In the genomic region with DNA sequence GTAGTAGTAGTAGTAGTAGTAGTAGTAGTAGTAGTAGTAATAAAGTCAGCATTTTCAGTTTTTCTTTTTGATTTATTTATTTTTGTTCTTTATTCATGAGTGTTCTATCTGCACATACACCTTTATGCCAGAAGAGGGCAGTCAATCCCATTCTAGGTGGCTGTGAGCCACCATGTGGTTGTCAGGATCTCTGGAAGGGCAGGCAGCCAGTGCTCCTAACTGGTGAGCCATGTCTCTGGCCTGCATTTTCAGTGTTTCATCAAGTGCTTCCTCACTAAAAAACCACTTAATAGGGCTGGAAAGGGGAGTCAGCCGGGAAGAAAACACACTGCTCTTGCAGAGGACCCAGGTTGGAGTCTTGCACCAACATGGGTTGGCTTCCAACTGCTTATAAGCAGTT, we compare ENCODE assay signal across 7 mouse cellular contexts. TPM values are rescaled to one million over a fixed set of nuclear protein-coding genes. Genes with fewer than 3 reads are reported as not detected.
DNase-seq lines count a peak whose midpoint lies in the region; ATAC-seq and TF ChIP-seq lines count a peak whose summit lies in the region.

No protein-coding gene starts in this region.

- no peak overlapping the region for H3K4me2 ChIP-seq in liver, embryonic 16.5 days (ENCODE audit: low read depth, low read length)

- 12% methylated on average over 1 of the region's 1 CpGs for WGBS in liver, embryonic 16.5 days (ENCODE audit: insufficient replicate concordance)

- TF ChIP-seq POLR2A in MEL (IDR thresholded peaks at IDR 0.05; ENCODE audit: control insufficient read depth in 1 of 2, insufficient read depth in 1 of 2, low read depth in 1 of 2, low read length in 2 of 2, poor library complexity in 1 of 2): no peak

- H3K9me3 ChIP-seq in MEL (replicated peaks; ENCODE audit: insufficient read depth, low read length): no peaks in the 10 kb centered on the region
- H3K9me3 ChIP-seq in liver, embryonic 16.5 days (replicated peaks; ENCODE audit: control insufficient read depth, low read length): no peaks in the 10 kb centered on the region

- no peak for TF ChIP-seq EP300 in MEL (IDR thresholded peaks at IDR 0.05; ENCODE audit: low read depth in 1 of 2, low read length in 2 of 2)

- 0 out of 2 replicates have a peak, but pooled peaks have one; percentile 24 for ATAC-seq in liver, embryonic 16.5 days (ENCODE audit: low read depth)

- peak; percentile 76 to 91 (median 79) for TF ChIP-seq CTCF in MEL (IDR thresholded peaks at IDR 0.05 in 2 of 3, conservative IDR thresholded peaks at IDR 0.05 in 1 of 3; ENCODE audit: control insufficient read depth in 1 of 3, insufficient read depth in 1 of 3, low read depth in 2 of 3, low read length in 3 of 3, poor library complexity in 1 of 3, severe bottlenecking in 1 of 3)

- no peak overlapping the region for H3K4me3 ChIP-seq in MEL (ENCODE audit: control insufficient read depth in 1 of 2, insufficient read depth in 1 of 2, low read depth in 2 of 2, low read length in 2 of 2)
- H3K4me3 ChIP-seq in liver, embryonic 16.5 days (ENCODE audit: low read depth, low read length): no peak overlapping the region

- peaks cover 0 to 3% of the 10 kb centered on the region in 2 experiments; a peak in 1 of 4 replicates for H3K4me1 ChIP-seq in MEL (ENCODE audit: control insufficient read depth in 1 of 2, insufficient read depth in 2 of 2, low read length in 2 of 2)
- 0 out of 2 replicates have a peak, but pooled peaks cover 2% of the 10 kb centered on the region for H3K4me1 ChIP-seq in liver, embryonic 16.5 days (ENCODE audit: control insufficient read depth, low read depth, low read length)

- no peaks in the 10 kb centered on the region for H3K27me3 ChIP-seq in MEL (ENCODE audit: control insufficient read depth in 1 of 2, insufficient read depth in 2 of 2, low read length in 2 of 2)
- no peaks in the 10 kb centered on the region for H3K27me3 ChIP-seq in liver, embryonic 16.5 days (ENCODE audit: control insufficient read depth, insufficient read depth, low read depth, low read length)

- H3K36me3 ChIP-seq in MEL (ENCODE audit: control insufficient read depth in 1 of 2, insufficient read depth in 2 of 2, low read length in 2 of 2): no peaks in the 10 kb centered on the region
- H3K36me3 ChIP-seq in liver, embryonic 16.5 days (ENCODE audit: control insufficient read depth, insufficient read depth): no peaks in the 10 kb centered on the region

- peak; percentile 54 for DNase-seq in CD4-positive helper T cell, adult 2 months (ENCODE audit: low read depth, low spot score)
- peak; percentile 87 for DNase-seq in MEL (ENCODE audit: low read depth, low spot score)
- peak; percentile 80 for DNase-seq in cerebellum, adult 9-11 months
- DNase-seq in gastrocnemius, adult 8-10 months (ENCODE audit: low spot score in 2 of 2): peak; percentile 49 to 74
- peak; percentile 59 to 69 for DNase-seq in kidney, adult 8-10 months
- peak; percentile 60 for DNase-seq in retina, adult 2 months (ENCODE audit: low read depth, low spot score)

- TF ChIP-seq RAD21 in MEL (IDR thresholded peaks at IDR 0.05; ENCODE audit: low read depth, low read length): peak; percentile 54

- no peak overlapping the region for H3K9ac ChIP-seq in MEL (ENCODE audit: control insufficient read depth, low read depth, low read length, poor library complexity, severe bottlenecking)
- no peak overlapping the region for H3K9ac ChIP-seq in liver, embryonic 16.5 days (ENCODE audit: low read depth, low read length)

- H3K27ac ChIP-seq in MEL (ENCODE audit: control insufficient read depth, low read depth, low read length): no peak overlapping the region
- no peak overlapping the region for H3K27ac ChIP-seq in liver, embryonic 16.5 days (ENCODE audit: low read length)

- H3K79me2 ChIP-seq in MEL (ENCODE audit: control insufficient read depth, insufficient read depth, low read length, poor library complexity): no peaks in the 10 kb centered on the region; the same call in 1 of the 2 replicates

TF ChIP-seq in MEL, 35 proteins besides CTCF, POLR2A, EP300 and RAD21:
- no peak for TF ChIP-seq UBTF (IDR thresholded peaks at IDR 0.05; ENCODE audit: borderline replicate concordance, insufficient read depth, low read depth, low read length)
- no peak for TF ChIP-seq USF2 (IDR thresholded peaks at IDR 0.05; ENCODE audit: borderline replicate concordance in 1 of 2, insufficient read depth in 1 of 2, low read depth in 1 of 2, low read length in 2 of 2)
- TF ChIP-seq KAT2A (conservative IDR thresholded peaks at IDR 0.05; ENCODE audit: low read depth, low read length): no peak
- peak; percentile 98 for TF ChIP-seq MYC (IDR thresholded peaks at IDR 0.05; ENCODE audit: low read depth, low read length)
- no peak for TF ChIP-seq E2F4 (IDR thresholded peaks at IDR 0.05; ENCODE audit: borderline replicate concordance, low read depth, low read length)
- TF ChIP-seq SIN3A (IDR thresholded peaks at IDR 0.05; ENCODE audit: low read length): peak; percentile 59
- TF ChIP-seq ELF1 (IDR thresholded peaks at IDR 0.05; ENCODE audit: low read depth, low read length): no peak
- TF ChIP-seq MAFK (IDR thresholded peaks at IDR 0.05; ENCODE audit: borderline replicate concordance, low read depth, low read length): no peak
- TF ChIP-seq ZC3H11A (IDR thresholded peaks at IDR 0.05; ENCODE audit: low read depth, low read length): peak; percentile 52
- TF ChIP-seq ZKSCAN1 (IDR thresholded peaks at IDR 0.05; ENCODE audit: low read depth, low read length): no peak
- TF ChIP-seq POLR2AphosphoS2 (IDR thresholded peaks at IDR 0.05; ENCODE audit: low read length): no peak
- no peak for TF ChIP-seq MAZ (IDR thresholded peaks at IDR 0.05; ENCODE audit: low read depth, low read length)
- no peak for TF ChIP-seq USF1 (IDR thresholded peaks at IDR 0.05; ENCODE audit: low read depth, low read length)
- TF ChIP-seq BHLHE40 (IDR thresholded peaks at IDR 0.05; ENCODE audit: borderline replicate concordance, low read depth, low read length): no peak
- 0 out of 2 replicates have a peak, but pooled peaks have one; percentile 13 for TF ChIP-seq TBP (IDR thresholded peaks at IDR 0.05; ENCODE audit: low read depth, low read length)
- no peak for TF ChIP-seq POLR2AphosphoS5 (IDR thresholded peaks at IDR 0.05; ENCODE audit: borderline replicate concordance, low read depth, low read length)
- no peak for TF ChIP-seq ETS1 (IDR thresholded peaks at IDR 0.05; ENCODE audit: low read depth, low read length)
- TF ChIP-seq MAX (IDR thresholded peaks at IDR 0.05; ENCODE audit: low read length): no peak
- no peak for TF ChIP-seq GABPA (IDR thresholded peaks at IDR 0.05; ENCODE audit: low read depth, low read length)
- peak; percentile 74; the same call in 1 of the 2 replicates for TF ChIP-seq MXI1 (IDR thresholded peaks at IDR 0.05; ENCODE audit: low read depth, low read length)
- peak; percentile 77 for TF ChIP-seq SMC3 (IDR thresholded peaks at IDR 0.05; ENCODE audit: low read depth, low read length)
- TF ChIP-seq HCFC1 (IDR thresholded peaks at IDR 0.05; ENCODE audit: low read depth, low read length): 0 out of 2 replicates have a peak, but pooled peaks have one; percentile 9
- TF ChIP-seq NRF1 (IDR thresholded peaks at IDR 0.05; ENCODE audit: insufficient read depth, low read depth, low read length, poor library complexity, severe bottlenecking): no peak
- TF ChIP-seq CHD1 (IDR thresholded peaks at IDR 0.05; ENCODE audit: low read depth, low read length): no peak
- TF ChIP-seq MEF2A (IDR thresholded peaks at IDR 0.05; ENCODE audit: extremely low read depth, insufficient replicate concordance, low read depth, low read length, poor library complexity, severe bottlenecking): no peak

RNA-seq across cellular contexts. Expression of gene Arl3, which starts 10.9 kb away (rescaled TPM):
- 62.4 and 74.8 TPM in 2 replicates for total RNA-seq in MEL (2012; rRNA removed)
- polyA plus RNA-seq in MEL (2012; ENCODE audit: insufficient read depth in 1 of 2, insufficient read length in 2 of 2, low read depth in 1 of 2, low replicate concordance in 2 of 2, missing spikeins in 1 of 2): 100 to 1,000 TPM in 1 of 2 experiments, not detected in 1; 123 TPM
- 10 to 100 TPM; 51.1 to 76.4 (median 62.8) TPM for total RNA-seq in gastrocnemius, adult 8-10 months (2022)
- polyA plus RNA-seq in liver, embryonic 16.5 days (2015; fragmentation: Nextera tagmentation; extraction: Ambion mirVana): 23.6 and 27.1 TPM in 2 replicates

RNA-seq across cellular contexts. Expression of gene Sfxn2, which starts 11.0 kb away (rescaled TPM):
- 16.1 and 20.3 TPM in 2 replicates for total RNA-seq in MEL (2012; rRNA removed)
- 10 to 100 TPM; 21.2 to 36.6 TPM for polyA plus RNA-seq in MEL (2012; ENCODE audit: insufficient read depth in 1 of 2, insufficient read length in 2 of 2, low read depth in 1 of 2, low replicate concordance in 2 of 2, missing spikeins in 1 of 2)
- 1 to 10 TPM; 1.6 to 3.0 (median 2.8) TPM for total RNA-seq in gastrocnemius, adult 8-10 months (2022)
- polyA plus RNA-seq in liver, embryonic 16.5 days (2015; fragmentation: Nextera tagmentation; extraction: Ambion mirVana): 33.4 and 37.6 TPM in 2 replicates

RNA-seq across cellular contexts. Expression of gene Wbp1l, which starts 36.8 kb away (rescaled TPM):
- total RNA-seq in MEL (2012; rRNA removed): 47.0 and 52.9 TPM in 2 replicates
- polyA plus RNA-seq in MEL (2012; ENCODE audit: insufficient read depth in 1 of 2, insufficient read length in 2 of 2, low read depth in 1 of 2, low replicate concordance in 2 of 2, missing spikeins in 1 of 2): 10 to 100 TPM in 1 of 2 experiments, not detected in 1; 70.0 TPM
- total RNA-seq in gastrocnemius, adult 8-10 months (2022): 100 to 1,000 TPM in 1 of 4 experiments, 10 to 100 TPM in 3; 56.9 to 103 (median 59.7) TPM
- polyA plus RNA-seq in liver, embryonic 16.5 days (2015; fragmentation: Nextera tagmentation; extraction: Ambion mirVana): 24.8 and 31.5 TPM in 2 replicates
